Mouse (Mus musculus) fat pad, adult 2 months (tissue): ENCODE measurements around the gene 9530068E07Rik.

ENCODE experiments used
- DNase-seq: peaks from one replicate; pipeline ENCODE4 v3.0.0-alpha.2; 2011; ENCODE audit warnings: low read depth, low spot score; ENCODE audit errors: extremely low read depth

The 9530068E07Rik gene

DNA sequence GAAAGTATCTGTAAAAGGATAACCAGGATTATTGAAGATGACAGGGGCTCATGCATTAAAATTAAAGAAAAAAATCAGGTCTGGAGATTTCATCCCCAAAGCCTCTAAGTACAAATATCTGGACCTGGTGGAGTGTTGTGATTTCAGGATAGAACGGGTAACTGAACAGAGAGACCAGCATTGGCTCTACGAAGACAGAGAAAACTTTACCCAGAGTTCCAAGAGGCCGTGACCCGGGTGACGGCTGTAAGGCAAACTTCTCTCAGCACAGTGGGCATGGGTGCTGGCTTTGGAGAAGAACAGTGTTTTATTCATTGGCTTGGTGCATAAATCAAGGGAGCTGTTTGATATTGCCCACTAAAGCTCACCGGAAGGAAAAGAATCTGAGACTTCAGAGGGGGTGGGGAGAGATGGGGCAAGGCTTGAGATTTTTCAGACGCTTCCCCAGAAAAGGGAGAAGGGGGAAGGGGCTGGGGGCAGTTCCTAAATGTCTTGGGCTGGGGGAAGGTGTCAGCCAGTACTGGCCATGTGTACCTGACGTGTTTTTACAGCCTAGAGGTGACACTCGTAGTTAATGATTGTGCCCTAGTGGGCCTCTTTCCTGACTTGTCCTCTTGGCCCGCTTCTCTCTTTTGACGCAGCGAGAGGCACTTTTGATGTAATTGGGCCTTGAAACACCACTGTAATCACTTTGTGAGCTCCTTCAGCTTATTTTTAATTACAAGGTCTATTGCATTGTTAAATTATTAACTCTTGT is 24.2 kb downstream of the 9530068E07Rik start:
- no peak for DNase-seq

DNA sequence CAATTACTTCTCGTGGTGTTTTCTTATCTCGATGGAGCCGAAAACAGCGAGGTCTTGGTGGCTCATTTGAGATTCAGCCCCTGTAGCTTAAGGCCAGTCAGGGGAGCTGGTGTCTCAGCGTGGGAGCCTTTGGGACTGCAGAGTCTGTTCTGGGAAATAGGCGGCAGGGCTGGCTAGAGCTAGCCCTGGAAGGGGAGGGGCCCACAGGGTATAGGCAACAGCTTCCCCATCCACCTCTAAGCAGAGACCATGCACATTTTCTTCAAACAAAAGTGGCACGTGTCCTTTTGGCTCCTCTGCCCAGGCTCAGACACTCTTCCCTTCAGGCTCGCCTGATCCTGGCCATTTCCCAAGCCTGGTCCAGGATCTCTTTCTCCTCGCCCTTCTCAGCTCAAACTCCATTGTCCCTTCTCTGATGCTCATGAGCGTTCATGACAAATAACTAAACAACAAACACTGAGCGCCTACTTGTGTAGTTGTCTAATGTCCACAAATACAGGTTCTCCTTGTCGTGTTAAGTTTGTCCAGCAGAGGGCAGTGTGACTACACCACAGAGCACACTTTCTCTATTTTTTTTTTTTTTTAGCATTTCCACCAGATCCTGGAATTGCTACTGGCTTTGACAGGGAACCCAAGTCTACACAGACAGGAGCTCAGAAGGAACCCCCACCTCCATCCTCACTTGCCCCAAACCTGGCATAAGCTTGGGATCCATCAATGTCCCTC is 25.0 kb downstream of the 9530068E07Rik start:
- DNase-seq: no peak

DNA sequence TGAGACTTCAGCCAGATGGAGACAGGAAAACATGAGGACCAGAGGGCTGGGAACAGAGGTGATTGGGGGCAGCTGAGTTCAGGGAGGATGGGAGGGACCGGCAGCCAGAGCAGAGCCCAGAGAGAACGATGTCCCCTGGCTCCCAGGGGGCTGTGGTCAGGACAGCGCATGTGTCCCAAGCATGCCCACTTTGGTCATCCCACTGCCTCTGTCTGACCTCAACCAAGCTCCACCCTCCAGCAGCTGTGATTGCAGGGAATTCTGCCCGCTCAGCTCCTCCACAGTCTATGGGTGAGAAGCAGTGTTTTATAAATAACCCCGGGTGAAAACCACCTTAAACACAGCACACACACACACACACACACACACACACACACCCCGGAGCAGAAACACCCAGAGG is 33.2 kb downstream of the 9530068E07Rik start:
- no peak for DNase-seq

DNA sequence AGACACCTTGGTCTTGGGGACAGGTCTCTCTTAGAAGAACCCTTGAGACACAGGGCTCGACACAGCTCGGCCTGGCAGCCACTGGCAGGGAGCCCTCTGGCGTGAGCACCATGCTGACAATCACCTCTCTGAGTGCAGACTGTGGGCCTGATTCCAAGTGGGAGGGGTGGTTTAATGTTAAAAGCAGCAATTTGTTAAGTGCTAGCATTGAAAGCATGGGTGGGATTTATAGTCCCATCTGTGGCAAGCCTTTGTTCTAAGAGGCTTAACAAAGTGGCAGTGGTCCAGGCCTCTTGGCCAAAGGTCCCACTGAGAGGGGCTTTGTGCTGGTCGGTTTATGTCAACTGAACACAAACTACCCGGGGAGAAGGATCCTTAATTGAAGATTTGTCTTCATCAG is 35.4 kb downstream of the 9530068E07Rik start:
- no peak for DNase-seq

DNA sequence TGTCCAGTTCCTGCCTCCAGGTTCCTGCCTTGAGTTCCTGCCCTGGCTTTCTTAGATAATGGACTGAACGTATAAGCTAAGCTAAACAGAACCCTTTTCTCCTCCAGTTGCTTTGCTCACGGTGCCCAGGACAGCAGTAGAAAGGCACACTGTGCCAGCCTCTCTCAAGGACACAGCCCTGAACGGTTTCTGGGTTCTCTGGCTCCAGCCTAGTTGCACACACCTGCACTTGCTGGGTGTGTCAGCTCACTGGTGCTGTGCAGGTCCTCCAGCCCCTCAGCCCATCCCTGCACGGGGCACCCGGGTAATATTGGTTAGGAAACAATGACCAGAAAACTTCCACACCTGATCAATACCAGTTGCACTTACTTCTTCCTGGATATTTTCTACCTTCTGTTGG is 35.9 kb downstream of the 9530068E07Rik start:
- DNase-seq: no peak

DNA sequence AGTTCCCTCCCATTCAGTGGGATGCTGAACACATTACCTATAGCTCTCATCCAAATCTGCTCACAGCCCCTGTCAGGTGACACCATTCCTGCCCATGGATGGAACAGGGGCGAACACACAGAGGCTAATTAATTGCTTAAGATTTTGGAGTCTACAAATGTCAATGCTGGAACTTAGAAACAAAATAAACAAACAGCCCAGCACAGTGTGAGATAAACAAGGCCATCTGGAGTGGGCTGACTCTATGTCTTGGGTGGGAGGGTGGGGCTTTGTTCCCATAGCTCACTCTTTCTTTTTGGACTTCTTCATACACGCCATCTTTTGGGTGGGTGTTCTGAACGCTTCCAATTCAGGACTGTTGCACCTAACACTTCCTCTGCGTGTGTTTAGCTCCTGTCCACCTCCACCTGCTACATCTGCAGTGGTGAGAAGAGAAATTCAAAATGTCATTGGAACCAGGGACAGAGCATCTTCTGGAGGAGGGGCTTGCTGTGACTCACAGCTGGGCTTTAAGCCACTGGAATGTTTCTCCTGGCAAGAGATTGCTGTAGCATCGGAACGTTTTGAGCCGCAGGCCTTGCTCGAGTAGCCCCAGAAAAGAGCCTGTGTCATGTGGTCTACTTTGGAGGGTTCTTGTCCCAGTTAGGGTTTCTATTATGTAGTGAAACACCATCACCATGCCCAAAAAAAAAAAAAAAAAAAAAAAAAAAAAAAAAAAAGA is 37.0 kb downstream of the 9530068E07Rik start:
- DNase-seq: no peak

DNA sequence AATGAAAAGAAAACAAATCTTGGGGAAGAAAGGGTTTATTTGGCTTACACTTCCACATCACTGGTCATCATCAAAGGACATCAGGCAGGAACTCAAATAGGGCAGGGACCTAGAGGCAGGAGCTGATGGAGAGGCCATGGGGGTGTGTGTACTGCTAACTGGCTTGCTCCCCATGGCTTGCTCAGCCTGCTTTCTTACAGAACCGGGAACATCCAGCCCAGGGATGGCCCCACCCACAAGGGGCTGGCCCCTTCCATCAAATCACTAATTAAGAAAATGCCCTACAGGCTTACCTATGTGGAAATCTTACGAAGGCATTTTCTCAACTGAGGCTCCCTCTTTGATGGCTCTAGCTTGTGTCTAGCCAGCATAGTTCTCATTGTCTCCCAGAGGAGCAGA is 37.6 kb downstream of the 9530068E07Rik start:
- DNase-seq: no peak

DNA sequence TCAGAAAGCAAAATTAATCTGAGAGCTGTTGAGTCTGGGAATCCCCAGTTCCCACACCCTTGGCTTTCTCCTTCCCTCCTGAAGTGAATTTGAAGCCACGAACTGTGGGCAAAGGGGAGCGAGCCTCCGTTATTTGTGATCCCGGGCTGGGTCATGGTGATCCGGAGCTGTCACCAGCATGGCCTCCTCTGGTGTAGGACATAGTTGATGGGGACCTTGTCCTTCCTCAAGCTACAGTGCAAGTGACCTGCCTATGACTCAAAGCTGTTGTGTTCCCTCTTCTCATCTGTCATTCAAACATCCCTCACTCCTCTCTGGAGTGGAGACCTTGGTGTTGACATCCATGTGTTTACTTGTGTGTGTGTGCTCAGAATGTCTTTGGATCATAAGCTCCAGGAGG is 39.2 kb downstream of the 9530068E07Rik start:
- no peak for DNase-seq

DNA sequence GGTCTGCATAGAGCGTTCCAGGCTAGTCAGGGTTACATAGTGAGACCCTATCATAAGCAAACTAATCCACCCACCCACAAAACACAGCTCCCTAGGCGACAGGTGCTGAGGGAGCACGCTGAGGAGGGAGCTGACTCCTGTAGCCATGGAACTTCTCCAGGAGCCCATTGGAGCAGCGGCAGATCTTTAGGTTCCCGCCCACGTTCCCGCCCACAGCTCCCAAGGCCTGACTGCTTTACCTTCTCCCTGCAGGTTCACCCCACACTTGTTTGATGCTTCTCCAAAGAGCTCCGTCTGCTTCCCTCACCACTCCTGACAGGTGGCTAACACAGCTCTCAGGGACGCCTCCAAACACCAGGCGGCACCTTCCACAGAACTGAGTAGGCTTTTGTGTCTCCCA is 40.9 kb downstream of the 9530068E07Rik start:
- no peak for DNase-seq

DNA sequence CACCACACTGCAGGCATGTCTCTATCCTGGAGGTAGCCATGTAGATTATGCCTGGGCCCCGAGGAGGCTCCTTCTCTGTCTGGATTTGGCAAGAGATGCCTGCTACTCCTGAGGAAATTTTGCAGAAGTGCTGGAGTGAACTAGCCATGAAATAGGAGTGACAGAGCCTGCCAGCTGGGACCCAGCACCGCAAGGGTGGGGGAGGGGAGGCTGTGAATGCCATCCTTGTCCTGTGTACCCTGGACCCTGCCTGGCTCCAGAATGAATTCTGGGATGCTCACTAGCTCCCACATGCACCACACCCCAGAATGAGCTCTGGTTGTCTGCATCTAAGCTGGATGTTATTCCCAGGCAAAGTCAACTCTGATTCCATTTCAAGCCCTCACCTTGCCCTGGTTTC is 44.9 kb downstream of the 9530068E07Rik start:
- DNase-seq: no peak

DNA sequence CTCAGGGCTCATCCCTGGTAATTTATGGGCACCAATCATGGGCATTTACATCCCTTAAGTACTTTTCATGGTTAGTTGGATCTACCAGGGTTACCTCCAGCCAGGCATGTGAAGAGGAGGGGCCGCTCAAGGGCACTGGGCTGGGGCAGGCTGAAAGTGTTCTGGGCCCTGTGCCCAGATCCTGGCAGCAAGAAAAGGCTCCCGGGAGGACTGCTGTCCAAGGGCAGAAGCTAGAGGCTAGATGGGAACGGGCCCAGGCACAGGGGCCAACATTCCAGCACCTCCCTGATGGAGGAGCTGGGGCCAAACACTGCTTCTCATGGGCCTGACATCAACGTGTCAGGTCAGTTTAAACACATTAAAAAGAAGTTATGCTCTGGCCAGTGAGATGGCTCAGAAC is 51.0 kb downstream of the 9530068E07Rik start:
- no peak for DNase-seq

DNA sequence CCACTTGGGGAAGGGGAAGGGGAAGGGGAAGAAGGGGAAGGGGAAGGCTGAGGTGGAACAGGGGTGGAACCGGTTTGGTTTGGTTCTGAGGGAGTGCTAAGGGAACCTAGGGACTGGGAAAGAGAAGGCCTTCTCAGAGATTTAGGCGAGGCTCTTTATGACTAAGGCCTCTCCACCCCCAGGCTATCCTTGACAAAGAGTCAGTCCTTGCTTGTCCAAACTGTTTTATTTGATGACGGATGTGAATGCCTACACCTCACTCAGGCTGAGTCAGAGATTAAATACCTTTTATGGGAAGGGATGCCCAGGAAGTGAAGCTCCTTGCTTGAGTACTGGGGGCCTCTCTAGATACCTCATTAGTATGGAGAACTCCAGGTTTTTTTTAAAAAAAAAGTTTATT is 52.8 kb downstream of the 9530068E07Rik start:
- no peak for DNase-seq

DNA sequence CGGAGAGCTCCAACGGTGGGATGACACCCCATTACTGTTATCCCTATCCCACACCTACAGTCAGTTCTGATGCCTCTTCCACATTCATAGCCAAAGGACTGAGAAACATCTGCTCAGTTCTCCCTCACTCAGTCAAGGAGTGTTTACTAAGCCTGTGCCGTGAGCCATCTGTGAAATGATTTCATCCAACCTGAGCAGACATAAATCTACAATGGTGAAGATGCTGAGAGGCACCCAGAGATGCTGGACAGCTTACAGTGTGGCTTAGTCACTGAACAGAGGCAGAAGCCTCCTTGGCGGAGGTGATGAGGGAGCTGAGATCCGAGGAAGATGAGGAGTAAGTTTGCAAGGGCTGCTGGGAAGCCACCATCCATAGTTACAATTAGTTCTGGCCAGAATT is 62.1 kb downstream of the 9530068E07Rik start:
- DNase-seq: no peak
